Mouse (Mus musculus) embryonic facial prominence, embryonic 11.5 days (tissue): ENCODE data around the gene Rcan2. TPM values are rescaled to one million over a fixed set of nuclear protein-coding genes. Genes with fewer than 3 reads are reported as not detected.
"Not testable (repeated sequence)": the region's sequence is repeated elsewhere in the genome, so short reads cannot be mapped to it uniquely, and the experiment has no call there.

Experiments
- ATAC-seq: fragments of 200-750 bp; cut with Nextera tagmentation; replicated peaks from 2 replicates; pipeline ENCODE4 v1.8.0; 2017; ENCODE audit warnings: low read depth; ENCODE audit not compliant: insufficient number of reproducible peaks, low FRiP score, low TSS enrichment
- DNase-seq: peaks from one replicate; pipeline ENCODE4 v3.0.0-alpha.2; 2015; ENCODE audit warnings: low spot score
- H3K27ac ChIP-seq: fragments of 300-500 bp; sonication (generic); replicated peaks from 2 replicates; pipeline ENCODE4 v1.5.1; 2014; ENCODE audit warnings: mild to moderate bottlenecking, low read depth, low read length, control low read depth
- H3K27me3 ChIP-seq: fragments of 300-500 bp; sonication (generic); 2 replicates; pipeline ENCODE4 v1.6.1; 2014; ENCODE audit warnings: mild to moderate bottlenecking, low read length, moderate library complexity, mixed read lengths; ENCODE audit not compliant: control insufficient read depth, insufficient read depth
- H3K36me3 ChIP-seq: fragments of 300-500 bp; sonication (generic); replicated peaks from 2 replicates; pipeline ENCODE4 v1.6.1; 2014; ENCODE audit warnings: low read depth, mild to moderate bottlenecking, low read length, moderate library complexity, mixed read lengths; ENCODE audit not compliant: control insufficient read depth, insufficient read depth
- H3K4me1 ChIP-seq: fragments of 300-500 bp; sonication (generic); 2 replicates; pipeline ENCODE4 v1.6.1; 2014; ENCODE audit warnings: low read length, mixed read lengths; ENCODE audit not compliant: control insufficient read depth, insufficient read depth
- H3K4me2 ChIP-seq: fragments of 300-500 bp; sonication (generic); 2 replicates; pipeline ENCODE4 v1.6.1; 2014; ENCODE audit warnings: low read depth, mild to moderate bottlenecking, control low read depth, low read length, moderate library complexity
- H3K4me3 ChIP-seq: fragments of 300-500 bp; sonication (generic); 2 replicates; pipeline ENCODE4 v1.5.1; 2014; ENCODE audit warnings: low read depth, low read length, control low read depth
- H3K9ac ChIP-seq: fragments of 300-500 bp; sonication (generic); replicated peaks from 2 replicates; pipeline ENCODE4 v1.6.1; 2014; ENCODE audit warnings: mild to moderate bottlenecking, control low read depth, low read length
- H3K9me3 ChIP-seq: fragments of 300-500 bp; sonication (generic); replicated peaks from 2 replicates; pipeline ENCODE4 v1.6.1; 2016; ENCODE audit warnings: mild to moderate bottlenecking, low read length, inconsistent platforms, mixed read lengths; ENCODE audit not compliant: control insufficient read depth
- WGBS: fragments of 180-500 bp; shearing (Covaris S2); extraction: QIAGEN DNeasy Blood & Tissue Kit; methylation state at CpG from one replicate; pipeline ENCODE4 v1.1.7; 2014; 5-methylcytosine and 5-hydroxymethylcytosine counted together
- polyA plus RNA-seq: library from polyadenylated mRNA; unstranded; fragments of >200 nt; fragmentation: Nextera tagmentation; extraction: Ambion mirVana; gene quantifications from 2 replicates; pipeline ENCODE4 v1.2.1, GENCODE M21; 2014

Gene Rcan2
- polyA plus RNA-seq, 1 experiment from 2014 or later: 3.1 TPM

- ATAC-seq (peak; percentile 39; the same call in 1 of the 2 replicates), DNase-seq (no peak)
- Histone ChIP-seq H3K9me3 (no peaks in the 10 kb centered on the region), H3K27ac (no peak overlapping the region), H3K4me1 (no peaks in the 10 kb centered on the region), H3K9ac (no peak overlapping the region), H3K36me3 (no peaks in the 10 kb centered on the region), H3K4me2 (no peak overlapping the region), H3K4me3 (no peak overlapping the region), H3K27me3 (no peaks in the 10 kb centered on the region)
- WGBS: 82% methylated on average over 1 of the region's 1 CpGs
Measured at GRCm38 (mm10) chr17:43816480-43816879, 15.3 kb downstream of the Rcan2 start.

GRCm38 (mm10) chr17:43817171-43817570 is 16.0 kb downstream of the Rcan2 start:
- H3K4me3 ChIP-seq: no peak overlapping the region
- no peaks in the 10 kb centered on the region for H3K9me3 ChIP-seq
- no peak overlapping the region for H3K4me2 ChIP-seq
- no peaks in the 10 kb centered on the region for H3K4me1 ChIP-seq
- DNase-seq (no peak), ATAC-seq (no peak)
- no peak overlapping the region for H3K27ac ChIP-seq
- no peak overlapping the region for H3K9ac ChIP-seq
- no peaks in the 10 kb centered on the region for H3K36me3 ChIP-seq
- no peaks in the 10 kb centered on the region for H3K27me3 ChIP-seq
- WGBS: 83% methylated on average over 10 of the region's 10 CpGs

GRCm38 (mm10) chr17:43818390-43818789 is 17.2 kb downstream of the Rcan2 start:
- H3K9me3 ChIP-seq: no peaks in the 10 kb centered on the region
- no peaks in the 10 kb centered on the region for H3K36me3 ChIP-seq
- no peak overlapping the region for H3K27ac ChIP-seq
- no peak for ATAC-seq
- H3K9ac ChIP-seq: no peak overlapping the region
- H3K27me3 ChIP-seq: no peaks in the 10 kb centered on the region
- no peak for DNase-seq
- H3K4me1 ChIP-seq: no peaks in the 10 kb centered on the region
- no peak overlapping the region for H3K4me3 ChIP-seq
- H3K4me2 ChIP-seq: no peak overlapping the region
- 78% methylated on average over 6 of the region's 6 CpGs for WGBS

- WGBS: 80% methylated on average over 2 of the region's 2 CpGs
Measured at GRCm38 (mm10) chr17:43820904-43821303, 19.8 kb downstream of the Rcan2 start.

GRCm38 (mm10) chr17:43822207-43822606 is 21.1 kb downstream of the Rcan2 start:
- no peak overlapping the region for H3K9ac ChIP-seq
- no peaks in the 10 kb centered on the region for H3K36me3 ChIP-seq
- no peaks in the 10 kb centered on the region for H3K4me1 ChIP-seq
- DNase-seq (no peak), ATAC-seq (no peak)
- H3K4me2 ChIP-seq: no peak overlapping the region
- H3K4me3 ChIP-seq: no peak overlapping the region
- no peaks in the 10 kb centered on the region for H3K27me3 ChIP-seq
- 70% methylated on average over 6 of the region's 6 CpGs for WGBS
- H3K9me3 ChIP-seq: no peaks in the 10 kb centered on the region
- H3K27ac ChIP-seq: no peak overlapping the region

More at GRCm38 (mm10) chr17:43820904-43821303, 19.8 kb downstream of the Rcan2 start:
- H3K9ac ChIP-seq: no peak overlapping the region
- no peak overlapping the region for H3K27ac ChIP-seq
- no peak overlapping the region for H3K4me3 ChIP-seq
- H3K9me3 ChIP-seq: no peaks in the 10 kb centered on the region
- H3K27me3 ChIP-seq: no peaks in the 10 kb centered on the region
- ATAC-seq (no peak), DNase-seq (no peak)
- no peak overlapping the region for H3K4me2 ChIP-seq
- H3K4me1 ChIP-seq: no peaks in the 10 kb centered on the region
- H3K36me3 ChIP-seq: no peaks in the 10 kb centered on the region

GRCm38 (mm10) chr17:43822630-43823029 is 21.5 kb downstream of the Rcan2 start:
- ATAC-seq: no peak
- no peaks in the 10 kb centered on the region for H3K36me3 ChIP-seq
- WGBS: 78% methylated on average over 2 of the region's 2 CpGs

GRCm38 (mm10) chr17:43824781-43825410 is 23.7 kb downstream of the Rcan2 start:
- no peak for DNase-seq
- 77% methylated on average over 10 of the region's 10 CpGs for WGBS

More at GRCm38 (mm10) chr17:43822630-43823029, 21.5 kb downstream of the Rcan2 start:
- H3K9me3 ChIP-seq: no peaks in the 10 kb centered on the region
- no peak for DNase-seq
- H3K4me1 ChIP-seq: no peaks in the 10 kb centered on the region
- H3K4me2 ChIP-seq: no peak overlapping the region
- no peak overlapping the region for H3K9ac ChIP-seq
- no peak overlapping the region for H3K4me3 ChIP-seq
- H3K27ac ChIP-seq: no peak overlapping the region
- no peaks in the 10 kb centered on the region for H3K27me3 ChIP-seq

GRCm38 (mm10) chr17:43825411-43825785 is 24.2 kb downstream of the Rcan2 start:
- 60% methylated on average over 1 of the region's 1 CpGs for WGBS
- H3K9me3 ChIP-seq, H3K4me1 ChIP-seq, H3K9ac ChIP-seq, H3K27ac ChIP-seq, DNase-seq, ATAC-seq, H3K4me2 ChIP-seq, H3K36me3 ChIP-seq, H3K4me3 ChIP-seq, H3K27me3 ChIP-seq: not testable (repeated sequence)

More at GRCm38 (mm10) chr17:43824781-43825410, 23.7 kb downstream of the Rcan2 start:
- H3K9ac ChIP-seq: no peak overlapping the region
- H3K4me2 ChIP-seq: no peak overlapping the region
- ATAC-seq: no peak
- no peaks in the 10 kb centered on the region for H3K4me1 ChIP-seq
- no peak overlapping the region for H3K27ac ChIP-seq
- no peak overlapping the region for H3K4me3 ChIP-seq
- no peaks in the 10 kb centered on the region for H3K9me3 ChIP-seq
- H3K27me3 ChIP-seq: no peaks in the 10 kb centered on the region
- H3K36me3 ChIP-seq: no peaks in the 10 kb centered on the region
